Mouse (Mus musculus): ENCODE data around the gene 1700001L19Rik. TPM values are rescaled to one million over a fixed set of nuclear protein-coding genes. Genes with fewer than 3 reads are reported as not detected.

Gene 1700001L19Rik
- polyA plus RNA-seq, 1 experiment from 2014 or later = 8.7 TPM

- H3K36me3 ChIP-seq = no peaks in the 10 kb centered on the region
- no peaks in the 10 kb centered on the region for H3K27me3 ChIP-seq
- H3K4me2 ChIP-seq = no peak overlapping the region
- no peak overlapping the region for H3K9ac ChIP-seq
- H3K27ac ChIP-seq (replicated peaks) = no peak overlapping the region
- H3K4me1 ChIP-seq (replicated peaks) = no peaks in the 10 kb centered on the region
- 88% methylated on average over 1 of the region's 1 CpGs for WGBS
- no peak for ATAC-seq (ENCODE audit: low FRiP score, low read depth)
- H3K4me3 ChIP-seq = no peak overlapping the region
- H3K9me3 ChIP-seq = no peaks in the 10 kb centered on the region
Measured at GRCm38 (mm10) chr13:68642786-68643185, 45.6 kb downstream of the 1700001L19Rik start.

Other genes with a start within 250 kb of the 1700001L19Rik start
- 13.2 and 13.8 TPM in 2 replicates for gene Mtrr, start 15.3 kb upstream of the 1700001L19Rik start, polyA plus RNA-seq (2015; fragmentation: Nextera tagmentation; extraction: Ambion mirVana)
- 20.6 and 23.0 TPM in 2 replicates for gene Fastkd3, start 15.2 kb upstream of the 1700001L19Rik start, polyA plus RNA-seq (2015; fragmentation: Nextera tagmentation; extraction: Ambion mirVana)

Data from hindbrain, embryonic 15.5 days (tissue).